Mouse (Mus musculus): ENCODE results near the gene Cacna2d4. TPM values are rescaled to one million over a fixed set of nuclear protein-coding genes. Genes with fewer than 3 reads are reported as not detected.
A peak's percentile ranks its signal among the peaks of the same experiment; 100 is the strongest.

Cacna2d4 gene
- polyA plus RNA-seq, 1 experiment from 2014 or later, result 0.24 TPM

DNA sequence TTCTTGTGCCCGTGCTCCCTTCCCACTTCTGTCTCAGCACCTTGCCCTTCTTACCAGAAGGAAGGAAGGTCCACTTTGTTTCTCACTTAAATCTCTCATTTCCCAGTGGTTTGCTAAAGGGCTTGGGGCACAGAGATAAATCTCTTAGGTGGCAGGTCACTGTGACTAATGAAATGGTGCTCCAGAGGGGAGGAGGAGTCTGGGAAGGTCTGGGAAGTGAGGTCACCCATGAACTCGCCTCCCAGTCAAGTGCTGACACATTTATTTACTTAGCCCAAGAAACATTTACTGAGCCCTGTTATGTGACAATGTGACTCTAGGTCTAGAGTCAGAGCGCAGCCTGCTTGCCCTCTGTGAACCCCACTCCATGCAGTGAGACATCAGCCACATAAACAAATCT lies 96.9 kb downstream of the Cacna2d4 start:
- Histone ChIP-seq H3K4me1 (ENCODE audit: control insufficient read depth, insufficient read depth, low read length) (peaks cover 3% of the 10 kb centered on the region; the same call in 1 of the 2 replicates), H3K27me3 (replicated peaks; ENCODE audit: control insufficient read depth, insufficient read depth, low read length) (peaks cover 39% of the 10 kb centered on the region), H3K9me3 (ENCODE audit: control insufficient read depth, low read length) (no peaks in the 10 kb centered on the region), H3K36me3 (ENCODE audit: control insufficient read depth, insufficient read depth, low read length) (no peaks in the 10 kb centered on the region), H3K4me2 (ENCODE audit: low read depth, low read length) (no peak overlapping the region), H3K27ac (replicated peaks; ENCODE audit: low read depth, low read length) (no peak overlapping the region), H3K9ac (ENCODE audit: low read depth, low read length) (no peak overlapping the region), H3K4me3 (ENCODE audit: low read depth, low read length) (no peak overlapping the region)
- WGBS, result 19% methylated on average over 2 of the region's 3 CpGs
- ATAC-seq (ENCODE audit: low read depth) (no peak), DNase-seq (ENCODE audit: low spot score) (no peak)

DNA sequence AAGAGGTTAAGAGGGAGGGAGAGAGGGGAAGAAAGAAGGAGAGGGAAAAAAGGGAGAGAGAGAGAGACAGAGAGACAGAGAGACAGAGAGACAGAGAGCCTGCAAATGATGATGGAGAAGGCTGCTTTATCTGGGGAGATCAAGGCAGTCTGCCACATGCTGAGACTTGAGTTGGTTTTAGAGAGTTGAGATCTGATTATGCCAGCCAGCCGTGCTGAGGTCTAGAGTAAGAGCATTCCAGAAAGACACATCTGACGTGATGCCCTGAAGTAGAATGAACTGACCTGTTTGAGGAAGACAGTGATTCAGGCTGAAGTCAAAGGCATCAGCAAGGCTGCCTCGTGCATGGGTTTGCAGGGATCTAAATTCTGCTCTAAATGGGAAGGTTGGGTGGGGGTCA lies 97.5 kb downstream of the Cacna2d4 start:
- H3K4me1 ChIP-seq (ENCODE audit: control insufficient read depth, insufficient read depth, low read length), result peaks cover 3% of the 10 kb centered on the region; the same call in 1 of the 2 replicates
- peaks cover 34% of the 10 kb centered on the region for H3K27me3 ChIP-seq (replicated peaks; ENCODE audit: control insufficient read depth, insufficient read depth, low read length)
- no peaks in the 10 kb centered on the region for H3K36me3 ChIP-seq (ENCODE audit: control insufficient read depth, insufficient read depth, low read length)
- no peak overlapping the region for H3K4me2 ChIP-seq (ENCODE audit: low read depth, low read length)
- WGBS, result 34% methylated on average over 3 of the region's 3 CpGs
- no peak overlapping the region for H3K9ac ChIP-seq (ENCODE audit: low read depth, low read length)
- no peak overlapping the region for H3K4me3 ChIP-seq (ENCODE audit: low read depth, low read length)
- no peaks in the 10 kb centered on the region for H3K9me3 ChIP-seq (ENCODE audit: control insufficient read depth, low read length)
- DNase-seq (ENCODE audit: low spot score) (no peak), ATAC-seq (ENCODE audit: low read depth) (no peak)
- H3K27ac ChIP-seq (replicated peaks; ENCODE audit: low read depth, low read length), result no peak overlapping the region

DNA sequence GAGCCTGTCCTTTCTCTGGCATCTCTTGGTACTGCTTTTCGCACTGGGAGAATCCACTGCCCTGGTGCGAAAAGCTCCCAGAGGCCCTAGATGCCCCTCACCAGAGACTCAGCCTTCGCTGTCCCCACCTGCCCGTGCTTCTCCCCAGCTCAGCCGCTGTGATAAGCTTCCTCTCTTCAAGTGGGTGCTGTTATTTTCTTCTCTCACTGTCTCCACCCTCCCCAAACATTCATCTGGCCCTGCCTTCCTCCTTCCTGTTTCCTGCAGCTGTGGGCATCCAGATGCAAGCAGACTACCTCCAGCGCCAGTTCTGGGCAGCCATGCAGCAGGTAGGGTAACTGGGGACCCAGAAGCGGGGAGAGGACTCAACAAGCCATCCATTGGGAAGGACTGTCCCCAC lies 99.8 kb downstream of the Cacna2d4 start:
- Histone ChIP-seq H3K4me2 (ENCODE audit: low read depth, low read length) (no peak overlapping the region), H3K4me3 (ENCODE audit: low read depth, low read length) (no peak overlapping the region), H3K9ac (ENCODE audit: low read depth, low read length) (no peak overlapping the region), H3K4me1 (ENCODE audit: control insufficient read depth, insufficient read depth, low read length) (no peaks in the 10 kb centered on the region), H3K36me3 (ENCODE audit: control insufficient read depth, insufficient read depth, low read length) (no peaks in the 10 kb centered on the region), H3K9me3 (ENCODE audit: control insufficient read depth, low read length) (no peaks in the 10 kb centered on the region), H3K27ac (replicated peaks; ENCODE audit: low read depth, low read length) (no peak overlapping the region), H3K27me3 (replicated peaks; ENCODE audit: control insufficient read depth, insufficient read depth, low read length) (peaks cover 11% of the 10 kb centered on the region)
- no peak for ATAC-seq (ENCODE audit: low read depth)
- DNase-seq (ENCODE audit: low spot score), result no peak
- whole genome bisulfite sequencing, result 84% methylated on average over 7 of the region's 7 CpGs

DNA sequence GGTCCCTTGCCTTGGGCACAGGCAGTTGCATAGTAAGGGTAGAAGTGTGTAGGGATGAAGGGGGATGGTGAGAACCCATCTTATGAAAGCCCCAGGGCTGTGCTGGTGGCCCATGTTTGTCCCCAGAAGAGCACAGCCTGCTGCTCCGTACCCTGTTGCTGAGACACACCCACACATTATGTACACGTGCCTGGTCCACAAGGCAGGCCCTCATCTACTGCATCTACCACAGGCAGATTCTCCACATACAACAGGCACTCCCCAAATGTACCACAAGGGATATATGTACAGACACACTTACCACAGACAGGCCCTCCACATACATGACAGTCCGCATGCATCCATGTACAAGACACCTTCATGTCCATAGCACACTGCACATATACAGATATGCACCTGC lies 101.0 kb downstream of the Cacna2d4 start:
- ATAC-seq (ENCODE audit: low read depth), result no peak
- no peak overlapping the region for H3K4me2 ChIP-seq (ENCODE audit: low read depth, low read length)
- no peaks in the 10 kb centered on the region for H3K4me1 ChIP-seq (ENCODE audit: control insufficient read depth, insufficient read depth, low read length)
- no peak overlapping the region for H3K27ac ChIP-seq (replicated peaks; ENCODE audit: low read depth, low read length)
- H3K4me3 ChIP-seq (ENCODE audit: low read depth, low read length), result no peak overlapping the region
- WGBS, result 73% methylated on average over 3 of the region's 3 CpGs
- H3K27me3 ChIP-seq (replicated peaks; ENCODE audit: control insufficient read depth, insufficient read depth, low read length), result no peaks in the 10 kb centered on the region
- no peak for DNase-seq (ENCODE audit: low spot score)
- no peaks in the 10 kb centered on the region for H3K36me3 ChIP-seq (ENCODE audit: control insufficient read depth, insufficient read depth, low read length)
- H3K9me3 ChIP-seq (ENCODE audit: control insufficient read depth, low read length), result no peaks in the 10 kb centered on the region
- no peak overlapping the region for H3K9ac ChIP-seq (ENCODE audit: low read depth, low read length)

DNA sequence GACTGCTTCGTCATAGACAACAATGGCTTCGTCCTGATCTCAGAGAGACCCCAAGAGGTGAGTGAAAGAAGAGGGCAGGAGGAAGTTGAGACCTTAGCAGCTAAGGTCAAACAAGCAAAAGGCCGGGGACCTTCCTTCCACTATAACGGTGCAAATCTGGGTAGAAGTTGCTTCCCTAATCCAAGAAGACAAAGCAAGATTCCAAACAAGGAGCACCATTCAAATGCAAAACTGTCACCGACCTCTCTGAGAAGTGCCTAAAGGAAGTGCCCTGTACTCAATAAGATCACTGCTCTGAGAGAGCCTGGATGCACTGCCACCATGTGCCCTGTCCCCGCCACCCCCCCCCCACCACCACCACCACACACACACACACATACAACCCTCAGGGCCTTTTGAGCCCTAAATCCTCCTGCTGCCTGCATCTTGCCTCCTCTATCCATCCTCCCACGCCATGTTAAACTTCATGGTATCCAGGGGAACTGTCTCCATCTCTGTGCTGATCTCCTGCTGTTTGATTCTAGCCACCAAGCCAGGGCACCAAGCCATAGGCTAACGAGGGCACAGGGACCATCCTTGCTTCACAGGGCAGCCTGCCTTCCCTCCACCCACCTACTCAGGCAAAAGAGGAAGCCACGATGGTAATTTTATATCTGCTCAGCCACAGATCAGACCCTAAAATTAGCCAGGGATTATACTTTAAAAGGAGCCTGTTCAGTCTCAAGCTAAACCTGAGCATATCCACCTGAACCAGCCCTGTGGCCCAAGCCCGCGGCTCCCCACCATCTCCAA lies 102.0 kb downstream of the Cacna2d4 start:
- WGBS, result 33% methylated on average over 10 of the region's 11 CpGs
- H3K36me3 ChIP-seq (ENCODE audit: control insufficient read depth, insufficient read depth, low read length), result no peaks in the 10 kb centered on the region
- no peak for DNase-seq (ENCODE audit: low spot score)

DNA sequence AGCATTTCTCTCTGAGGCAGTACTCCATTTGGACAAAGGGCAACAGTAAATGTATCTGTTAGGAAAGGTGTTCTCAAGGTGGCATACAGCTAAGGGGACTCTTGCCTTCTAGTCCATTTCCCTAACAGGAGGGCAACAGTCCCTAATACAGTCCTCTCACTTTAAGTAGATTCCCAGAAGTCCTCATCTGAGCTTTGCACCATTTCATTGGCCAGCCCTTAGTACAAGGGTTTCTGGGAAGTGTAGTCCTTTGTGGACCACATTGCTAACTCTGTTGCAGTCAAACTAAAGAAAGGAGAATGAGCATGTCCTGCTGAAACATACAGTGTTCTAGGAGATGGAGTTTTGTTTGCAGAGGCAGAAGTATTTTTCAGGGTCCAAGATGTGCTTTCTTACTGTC lies 105.1 kb downstream of the Cacna2d4 start:
- no peak overlapping the region for H3K27ac ChIP-seq (replicated peaks; ENCODE audit: low read depth, low read length)
- no peak overlapping the region for H3K4me2 ChIP-seq (ENCODE audit: low read depth, low read length)
- H3K4me1 ChIP-seq (ENCODE audit: control insufficient read depth, insufficient read depth, low read length), result no peaks in the 10 kb centered on the region
- ATAC-seq (ENCODE audit: low read depth) (peak; percentile 91), DNase-seq (ENCODE audit: low spot score) (peak; percentile 65)
- no peaks in the 10 kb centered on the region for H3K36me3 ChIP-seq (ENCODE audit: control insufficient read depth, insufficient read depth, low read length)
- H3K27me3 ChIP-seq (replicated peaks; ENCODE audit: control insufficient read depth, insufficient read depth, low read length), result no peaks in the 10 kb centered on the region
- H3K4me3 ChIP-seq (ENCODE audit: low read depth, low read length), result no peak overlapping the region
- H3K9ac ChIP-seq (ENCODE audit: low read depth, low read length), result no peak overlapping the region
- no peaks in the 10 kb centered on the region for H3K9me3 ChIP-seq (ENCODE audit: control insufficient read depth, low read length)

More for the DNA sequence above, 102.0 kb downstream of the Cacna2d4 start:
- Histone ChIP-seq H3K27ac (replicated peaks; ENCODE audit: low read depth, low read length) (no peak overlapping the region), H3K4me2 (ENCODE audit: low read depth, low read length) (no peak overlapping the region), H3K9me3 (ENCODE audit: control insufficient read depth, low read length) (no peaks in the 10 kb centered on the region), H3K9ac (ENCODE audit: low read depth, low read length) (no peak overlapping the region), H3K4me3 (ENCODE audit: low read depth, low read length) (no peak overlapping the region), H3K27me3 (replicated peaks; ENCODE audit: control insufficient read depth, insufficient read depth, low read length) (no peaks in the 10 kb centered on the region), H3K4me1 (ENCODE audit: control insufficient read depth, insufficient read depth, low read length) (no peaks in the 10 kb centered on the region)
- no peak for ATAC-seq (ENCODE audit: low read depth)

DNA sequence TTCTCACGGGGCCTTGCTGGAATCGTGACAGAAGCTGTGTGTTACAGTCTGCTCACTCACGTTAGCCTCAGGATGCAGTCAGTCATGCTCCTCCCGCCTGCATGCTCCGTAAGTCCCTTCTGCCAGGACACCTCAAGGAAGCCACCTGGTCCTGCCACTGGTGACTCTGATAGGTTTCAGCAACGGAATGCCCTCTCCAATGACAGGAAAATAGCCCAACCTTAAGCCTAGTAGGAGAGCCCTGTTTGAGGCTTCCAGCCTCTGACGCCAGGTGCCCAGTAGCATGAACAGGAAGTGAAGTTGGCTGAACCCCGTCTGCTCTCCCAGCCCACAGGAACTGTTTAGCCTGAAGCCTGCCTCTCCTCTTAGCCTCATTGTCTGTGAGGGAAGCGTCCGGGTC lies 109.9 kb downstream of the Cacna2d4 start:
- Histone ChIP-seq H3K9me3 (ENCODE audit: control insufficient read depth, low read length) (no peaks in the 10 kb centered on the region), H3K27ac (replicated peaks; ENCODE audit: low read depth, low read length) (no peak overlapping the region), H3K4me1 (ENCODE audit: control insufficient read depth, insufficient read depth, low read length) (no peaks in the 10 kb centered on the region), H3K9ac (ENCODE audit: low read depth, low read length) (no peak overlapping the region), H3K4me2 (ENCODE audit: low read depth, low read length) (no peak overlapping the region), H3K27me3 (replicated peaks; ENCODE audit: control insufficient read depth, insufficient read depth, low read length) (no peaks in the 10 kb centered on the region), H3K36me3 (ENCODE audit: control insufficient read depth, insufficient read depth, low read length) (no peaks in the 10 kb centered on the region), H3K4me3 (ENCODE audit: low read depth, low read length) (no peak overlapping the region)
- no peak for DNase-seq (ENCODE audit: low spot score)
- 50% methylated on average over 10 of the region's 10 CpGs for WGBS
- no peak for ATAC-seq (ENCODE audit: low read depth)

DNA sequence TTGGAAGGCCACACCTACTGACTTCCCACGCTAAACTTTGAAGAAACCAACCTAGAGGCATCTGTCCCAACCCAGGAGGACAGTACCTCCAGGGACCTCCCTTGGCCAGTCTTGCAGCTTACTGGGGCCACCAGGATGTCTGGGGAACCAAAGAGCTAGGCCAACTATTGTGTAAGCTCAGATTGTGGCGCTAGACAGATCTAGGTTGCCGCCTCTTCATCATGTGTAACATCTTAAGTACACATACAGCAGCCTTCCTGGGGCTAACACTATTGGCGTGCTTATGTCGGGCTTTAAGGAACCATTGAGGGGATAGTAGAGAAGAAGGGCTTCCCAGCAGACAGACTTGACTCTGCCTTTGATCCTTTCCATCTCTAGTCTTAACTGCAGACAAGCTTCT lies 111.5 kb downstream of the Cacna2d4 start:
- Histone ChIP-seq H3K4me1 (ENCODE audit: control insufficient read depth, insufficient read depth, low read length) (no peaks in the 10 kb centered on the region), H3K4me3 (ENCODE audit: low read depth, low read length) (no peak overlapping the region), H3K36me3 (ENCODE audit: control insufficient read depth, insufficient read depth, low read length) (no peaks in the 10 kb centered on the region), H3K9ac (ENCODE audit: low read depth, low read length) (no peak overlapping the region), H3K27ac (replicated peaks; ENCODE audit: low read depth, low read length) (no peak overlapping the region), H3K9me3 (ENCODE audit: control insufficient read depth, low read length) (no peaks in the 10 kb centered on the region), H3K4me2 (ENCODE audit: low read depth, low read length) (no peak overlapping the region), H3K27me3 (replicated peaks; ENCODE audit: control insufficient read depth, insufficient read depth, low read length) (no peaks in the 10 kb centered on the region)
- 70% methylated on average over 5 of the region's 5 CpGs for WGBS
- ATAC-seq (ENCODE audit: low read depth) (no peak), DNase-seq (ENCODE audit: low spot score) (no peak)

DNA sequence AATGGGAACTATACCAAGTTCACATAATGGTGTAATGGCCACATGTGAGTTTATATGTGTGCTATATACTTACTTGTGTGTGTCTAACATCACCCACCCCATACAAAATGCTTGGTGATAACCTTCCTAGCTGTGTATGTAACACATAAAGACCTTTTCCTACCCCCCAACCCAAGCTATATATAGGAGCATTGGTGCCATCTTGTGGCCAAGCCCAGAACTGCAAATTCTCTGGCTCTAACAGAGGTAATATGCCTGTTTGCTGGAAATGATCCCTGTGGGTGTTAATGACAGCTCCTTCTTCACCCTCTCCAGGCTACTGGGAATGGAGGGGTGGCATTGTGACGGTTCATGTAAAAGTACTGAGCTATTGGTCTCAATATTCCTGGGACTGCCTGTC lies 111.9 kb downstream of the Cacna2d4 start:
- ATAC-seq (ENCODE audit: low read depth) (peak; percentile 45; the same call in 1 of the 2 replicates), DNase-seq (ENCODE audit: low spot score) (peak; percentile 83)
- Histone ChIP-seq H3K36me3 (ENCODE audit: control insufficient read depth, insufficient read depth, low read length) (peaks cover 3% of the 10 kb centered on the region; the same call in 1 of the 2 replicates), H3K4me1 (ENCODE audit: control insufficient read depth, insufficient read depth, low read length) (no peaks in the 10 kb centered on the region), H3K4me3 (ENCODE audit: low read depth, low read length) (no peak overlapping the region), H3K9ac (ENCODE audit: low read depth, low read length) (no peak overlapping the region), H3K4me2 (ENCODE audit: low read depth, low read length) (no peak overlapping the region), H3K27me3 (replicated peaks; ENCODE audit: control insufficient read depth, insufficient read depth, low read length) (no peaks in the 10 kb centered on the region), H3K9me3 (ENCODE audit: control insufficient read depth, low read length) (no peaks in the 10 kb centered on the region), H3K27ac (replicated peaks; ENCODE audit: low read depth, low read length) (no peak overlapping the region)
- WGBS, result 0% methylated on average over 1 of the region's 1 CpGs

Measured in embryonic facial prominence, embryonic 14.5 days (tissue).